Mouse (Mus musculus) thymus, postnatal 4 days (tissue): Measurements from ENCODE around the gene Gas2l3.

Experiments
- DNase-seq: peaks from one replicate; pipeline ENCODE4 v3.0.0; 2021

Gas2l3 gene

DNA sequence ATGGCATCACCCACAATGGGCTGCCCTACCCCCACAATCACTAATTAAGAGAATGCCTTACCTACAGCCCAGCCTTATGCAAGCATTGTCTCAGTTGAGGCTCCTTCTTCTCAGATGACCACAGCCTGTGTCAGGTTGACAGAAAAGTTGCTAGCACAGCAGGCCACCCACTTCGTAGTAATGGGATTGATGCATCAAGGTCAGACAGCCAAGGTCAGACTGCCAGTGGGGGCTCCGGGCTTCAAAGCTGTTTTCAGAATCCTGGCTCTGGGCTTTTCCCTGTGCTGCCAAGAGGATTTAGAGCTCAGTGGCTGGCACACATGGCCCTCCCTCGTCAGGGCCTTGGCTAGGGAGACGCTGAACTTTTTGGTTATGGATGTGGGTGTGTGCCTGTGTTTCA, 51.1 kb downstream of the Gas2l3 start:
- DNase-seq: no peak

- no peak for DNase-seq
Measured at GRCm38 (mm10) chr10:89391571-89392163, 52.1 kb downstream of the Gas2l3 start.

DNA sequence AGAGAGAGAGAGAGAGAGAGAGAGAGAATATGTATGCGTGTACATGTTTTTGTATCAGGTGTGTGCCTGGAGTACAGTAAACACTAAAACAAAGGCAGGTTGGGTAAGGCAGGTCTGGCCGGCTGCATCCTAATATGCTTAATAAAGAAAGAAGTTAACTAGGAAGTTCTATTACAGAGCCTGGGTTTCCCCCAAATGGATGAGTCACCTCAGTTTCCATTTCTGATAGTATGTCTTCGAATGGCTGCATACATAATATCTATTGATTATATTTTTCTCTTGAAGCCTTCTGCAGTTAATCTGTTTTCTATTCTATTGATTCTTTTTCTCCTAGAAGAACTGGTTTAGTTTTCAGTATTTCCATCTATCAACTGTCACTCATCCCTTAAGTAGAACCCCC, 57.3 kb downstream of the Gas2l3 start:
- no peak for DNase-seq

DNA sequence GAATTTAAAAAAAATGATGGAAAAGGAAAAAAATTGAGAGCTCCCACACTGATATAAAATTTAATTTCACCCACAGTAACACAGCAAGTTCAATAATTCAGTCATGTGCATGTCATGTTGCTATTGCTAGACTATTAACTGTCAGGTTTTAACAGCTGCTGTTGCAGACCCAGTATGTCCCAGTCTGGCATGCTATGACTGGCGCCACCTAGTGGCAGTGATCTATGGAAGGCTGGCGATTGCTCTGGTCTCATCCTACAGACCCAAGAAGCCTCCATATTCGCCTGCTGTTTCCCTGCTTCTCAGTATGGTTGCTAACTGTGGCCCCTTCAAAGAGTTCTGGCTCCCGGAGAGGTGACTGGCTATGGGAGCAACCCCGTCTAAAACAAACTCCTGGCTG, 60.3 kb downstream of the Gas2l3 start:
- peak; percentile 90 for DNase-seq

DNA sequence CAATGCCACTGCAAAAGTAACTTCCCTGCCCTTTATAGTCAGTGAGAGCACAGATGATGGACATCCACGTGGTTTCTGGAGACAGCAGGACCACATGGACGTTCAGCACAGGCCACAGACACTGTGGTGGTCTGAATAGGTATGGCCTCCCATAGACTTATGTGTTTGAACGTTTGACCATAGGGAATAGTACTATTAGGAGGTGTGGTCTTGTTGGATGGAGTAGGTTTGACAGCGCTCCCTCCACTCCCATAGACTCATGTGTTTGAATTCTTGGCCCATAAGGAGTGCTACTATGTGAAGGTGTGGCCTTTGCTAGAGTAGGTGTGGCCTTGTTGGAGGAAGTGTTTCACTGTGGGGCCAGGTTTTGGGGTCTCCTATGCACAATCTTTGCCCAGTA, 66.0 kb downstream of the Gas2l3 start:
- DNase-seq: no peak

GRCm38 (mm10) chr10:89370051-89370450, 73.7 kb downstream of the Gas2l3 start:
- DNase-seq: no peak

GRCm38 (mm10) chr10:89358933-89359332, 84.8 kb downstream of the Gas2l3 start:
- no peak for DNase-seq
